Mouse (Mus musculus) c-Kit-positive CD71-positive TER-119-positive erythroid progenitor cells, embryonic 14.5 days (primary cell): ENCODE data around the gene Prpsap1.
"Not testable (repeated sequence)": the region's sequence is repeated elsewhere in the genome, so short reads cannot be mapped to it uniquely, and the experiment has no call there.

Experiments used
- DNase-seq: peaks from one replicate; pipeline ENCODE4 v3.0.0-alpha.2; 2013; ENCODE audit warnings: low spot score

Gene Prpsap1

DNA sequence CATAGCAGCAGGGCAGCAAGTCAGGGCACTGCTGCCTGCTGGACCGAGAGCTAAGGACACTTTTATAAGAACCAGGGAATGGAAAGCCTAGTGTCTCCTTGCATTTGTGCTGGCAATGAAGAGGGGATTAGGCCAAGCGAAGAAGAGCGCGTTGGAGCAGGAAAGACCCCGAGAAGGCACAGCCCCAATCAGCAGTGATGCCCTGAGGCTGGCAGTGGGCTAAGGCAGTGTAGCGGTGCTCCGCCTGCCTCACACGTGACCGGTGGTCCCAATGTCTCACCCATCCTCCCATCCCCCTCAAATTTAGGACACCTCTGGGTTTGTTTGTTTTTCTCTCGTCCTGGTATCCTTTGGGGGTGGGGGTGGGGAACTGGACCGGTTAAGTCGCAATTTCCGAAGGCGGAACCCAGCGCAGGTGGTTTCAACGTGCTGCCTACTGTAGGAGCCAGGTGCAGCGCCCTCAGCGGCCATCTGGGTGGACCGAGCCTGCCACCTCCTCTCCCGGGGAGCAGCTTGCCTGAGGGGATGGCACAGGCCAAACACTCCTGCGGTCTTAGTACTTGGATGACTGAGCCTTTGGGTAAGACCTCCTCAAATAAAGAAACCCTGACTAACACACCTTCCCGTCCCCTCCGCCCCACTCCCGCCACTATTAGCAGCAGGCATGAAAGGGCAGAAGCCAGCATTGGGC lies 21.5 kb upstream of the Prpsap1 start:
- no peak for DNase-seq

DNA sequence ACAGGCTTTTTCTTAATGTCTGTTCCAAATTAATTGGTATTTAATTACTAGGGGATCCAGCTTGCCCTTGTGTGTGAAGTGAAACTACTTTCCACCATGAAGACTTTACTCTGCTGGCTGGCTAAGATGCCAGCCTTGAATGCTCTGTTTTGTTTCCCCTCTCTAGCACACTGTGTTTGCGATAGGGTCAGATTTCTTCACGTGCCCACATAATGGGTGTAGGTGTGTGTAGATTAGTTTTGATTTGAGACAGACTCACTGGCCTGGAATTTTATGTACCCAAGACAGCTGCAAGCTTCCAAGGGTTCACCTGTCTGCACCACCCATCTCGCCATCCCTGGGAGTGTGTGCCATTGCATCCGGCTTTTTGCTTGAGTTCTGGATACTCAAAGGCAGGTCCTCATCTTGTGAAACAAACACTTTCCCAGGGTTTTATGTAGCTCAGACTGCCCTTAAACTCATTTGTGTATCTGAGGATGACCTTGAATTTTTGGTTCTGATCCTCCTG lies 19.6 kb upstream of the Prpsap1 start:
- DNase-seq = no peak

DNA sequence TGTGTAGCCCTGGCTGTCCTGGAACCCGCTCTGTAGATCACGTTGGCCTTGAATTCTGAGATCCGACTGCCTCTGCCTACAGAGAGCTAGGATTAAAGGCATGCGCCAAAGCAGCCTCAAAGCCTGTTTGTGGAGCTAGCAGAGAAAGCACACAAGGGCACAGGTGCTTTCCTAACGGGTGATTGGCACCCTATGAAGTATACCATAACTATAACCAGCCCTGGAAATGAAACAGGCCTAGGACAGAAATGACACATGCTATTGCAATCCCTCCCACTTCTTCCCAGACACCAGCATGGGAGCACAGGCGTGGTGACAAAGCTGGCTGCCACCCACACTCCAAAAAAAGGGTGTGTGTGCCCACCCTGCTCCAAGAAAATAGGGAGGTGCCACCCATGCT lies 19.0 kb upstream of the Prpsap1 start:
- DNase-seq = no peak

DNA sequence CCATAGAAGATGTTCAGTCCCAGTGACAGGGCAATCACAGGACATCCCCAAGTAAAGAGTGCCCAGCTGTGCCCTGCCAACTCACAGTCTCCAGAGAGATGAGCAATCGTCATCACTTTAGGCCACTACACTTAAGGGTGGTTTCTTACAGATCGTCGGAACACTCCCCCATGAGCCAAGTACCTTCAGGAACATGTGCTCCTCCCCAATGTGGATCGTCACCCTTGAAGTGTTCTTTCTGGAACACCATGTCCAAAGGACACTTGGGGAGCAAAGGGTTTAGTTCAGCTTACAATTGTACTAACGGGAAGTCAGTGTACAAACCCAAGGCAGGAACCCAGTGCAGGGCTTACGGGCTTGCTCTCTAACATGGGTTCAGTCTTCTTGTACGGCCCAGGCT lies 18.2 kb upstream of the Prpsap1 start:
- no peak for DNase-seq

DNA sequence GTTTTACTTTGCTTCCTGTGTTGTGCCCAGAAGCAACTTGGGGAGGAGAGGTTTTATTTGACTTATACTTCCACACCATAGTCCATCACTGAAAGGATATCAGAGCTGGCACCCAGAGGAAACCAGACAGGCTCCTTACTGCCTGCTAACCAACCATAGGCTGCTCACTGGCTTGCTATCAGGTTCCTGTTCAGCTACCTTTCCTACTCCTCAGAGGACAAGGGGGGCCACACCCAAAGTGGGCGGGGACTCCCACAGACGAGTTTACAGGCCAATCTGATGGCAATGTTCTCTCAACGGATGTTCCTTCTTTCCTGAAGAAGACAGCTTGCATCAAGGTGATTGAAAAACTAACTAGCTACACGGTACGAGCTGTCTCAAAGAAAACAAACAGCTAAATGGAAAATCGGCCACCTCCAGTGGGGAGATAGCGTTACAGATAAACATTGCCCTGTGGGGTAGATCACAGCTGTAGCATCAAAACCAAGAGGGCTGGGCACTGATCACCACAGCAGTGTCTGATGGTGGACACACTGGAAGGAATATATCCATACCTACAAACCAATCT lies 17.4 kb upstream of the Prpsap1 start:
- DNase-seq = peak; percentile 71

DNA sequence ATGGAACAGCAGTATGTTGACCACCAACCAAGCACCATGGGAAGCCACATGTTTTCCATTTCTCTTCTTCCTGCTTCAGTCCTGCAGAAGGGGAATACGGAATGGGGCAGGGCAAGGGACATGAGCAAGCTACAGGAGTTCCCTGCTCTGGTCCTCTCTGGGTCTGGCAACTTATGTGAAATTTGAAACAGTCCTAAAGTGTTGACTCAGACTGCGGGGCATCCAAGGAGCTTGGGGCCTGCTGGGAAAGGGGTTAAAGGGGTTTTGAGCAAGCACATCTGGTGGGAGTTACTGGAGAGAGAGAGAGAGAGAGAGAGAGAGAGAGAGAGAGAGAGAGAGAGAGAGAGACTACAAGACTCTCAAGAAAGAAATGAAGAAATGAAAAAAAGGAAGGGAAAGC lies 14.7 kb upstream of the Prpsap1 start:
- no peak for DNase-seq

DNA sequence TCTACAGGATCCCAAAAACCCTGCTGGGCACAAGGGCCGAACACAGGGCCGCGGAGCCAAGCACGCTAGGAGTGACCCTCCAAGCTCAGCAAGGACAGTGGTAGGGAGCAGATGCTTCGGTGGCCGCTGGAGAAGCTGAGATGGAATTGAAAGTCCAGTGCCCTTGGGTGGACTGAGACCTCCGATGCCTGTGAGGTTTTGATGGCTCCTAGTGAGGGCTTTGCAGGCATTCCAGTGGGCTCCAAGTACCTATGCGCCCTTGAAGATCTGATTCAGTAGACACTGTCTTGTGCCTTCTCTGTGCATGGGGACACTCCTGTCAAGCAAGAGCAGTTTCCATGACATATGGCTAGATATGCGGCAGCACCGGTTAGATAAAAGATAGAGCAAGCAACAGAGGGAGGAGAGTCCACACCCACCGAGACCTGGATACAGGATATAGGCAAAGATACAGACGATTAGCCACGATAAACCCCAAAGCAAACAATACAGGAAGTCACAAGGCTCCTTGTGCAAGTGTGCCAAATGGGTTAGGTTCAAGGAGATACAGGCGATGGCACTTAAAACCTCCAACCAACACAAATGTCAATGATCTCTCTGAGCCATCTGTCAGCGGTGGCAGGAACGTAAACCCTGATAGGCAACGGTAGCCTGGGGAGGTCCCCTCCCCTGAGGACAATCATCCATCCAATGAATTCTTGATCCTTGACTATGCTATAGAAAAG lies 12.3 kb upstream of the Prpsap1 start:
- peak; percentile 77 for DNase-seq

DNA sequence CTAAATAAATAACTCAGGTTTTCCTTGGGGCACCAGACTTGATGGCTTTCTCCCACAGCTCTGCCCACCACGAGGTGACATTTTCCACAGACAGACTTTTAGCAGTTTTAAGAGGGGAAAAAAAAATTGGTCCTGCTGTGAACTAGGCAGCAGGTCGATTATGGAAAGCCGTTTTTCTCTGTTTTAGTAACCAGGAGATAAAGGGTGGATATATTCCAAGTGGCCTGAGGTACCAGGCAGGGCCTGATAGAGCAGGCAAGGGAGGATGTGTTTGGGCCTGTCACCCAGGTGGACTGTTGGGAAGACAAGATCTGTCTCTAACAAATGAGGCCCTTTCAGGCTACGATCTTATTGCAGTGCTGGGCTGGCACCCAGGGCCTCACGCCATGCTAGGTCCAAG lies 11.6 kb upstream of the Prpsap1 start:
- peak; percentile 27 for DNase-seq

DNA sequence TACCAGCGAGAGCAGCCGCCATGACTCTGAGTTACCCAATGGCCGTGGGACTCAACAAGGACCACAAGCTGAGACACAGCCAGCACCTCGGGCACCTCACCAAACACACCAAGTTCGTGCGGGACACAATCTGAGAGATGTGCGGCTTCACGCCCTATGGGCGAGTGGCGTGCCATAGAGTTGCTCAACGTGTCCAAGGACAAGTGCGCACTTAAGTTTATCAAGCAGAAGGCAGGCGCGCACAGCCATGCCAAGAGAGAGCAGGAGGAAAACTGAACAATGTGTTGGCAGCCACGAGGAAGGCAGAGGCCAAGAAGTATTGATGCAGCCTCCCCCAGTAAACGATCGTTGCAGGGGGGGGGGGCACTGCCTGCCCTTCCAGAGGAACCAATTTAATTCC lies 10.5 kb upstream of the Prpsap1 start:
- no peak for DNase-seq

DNA sequence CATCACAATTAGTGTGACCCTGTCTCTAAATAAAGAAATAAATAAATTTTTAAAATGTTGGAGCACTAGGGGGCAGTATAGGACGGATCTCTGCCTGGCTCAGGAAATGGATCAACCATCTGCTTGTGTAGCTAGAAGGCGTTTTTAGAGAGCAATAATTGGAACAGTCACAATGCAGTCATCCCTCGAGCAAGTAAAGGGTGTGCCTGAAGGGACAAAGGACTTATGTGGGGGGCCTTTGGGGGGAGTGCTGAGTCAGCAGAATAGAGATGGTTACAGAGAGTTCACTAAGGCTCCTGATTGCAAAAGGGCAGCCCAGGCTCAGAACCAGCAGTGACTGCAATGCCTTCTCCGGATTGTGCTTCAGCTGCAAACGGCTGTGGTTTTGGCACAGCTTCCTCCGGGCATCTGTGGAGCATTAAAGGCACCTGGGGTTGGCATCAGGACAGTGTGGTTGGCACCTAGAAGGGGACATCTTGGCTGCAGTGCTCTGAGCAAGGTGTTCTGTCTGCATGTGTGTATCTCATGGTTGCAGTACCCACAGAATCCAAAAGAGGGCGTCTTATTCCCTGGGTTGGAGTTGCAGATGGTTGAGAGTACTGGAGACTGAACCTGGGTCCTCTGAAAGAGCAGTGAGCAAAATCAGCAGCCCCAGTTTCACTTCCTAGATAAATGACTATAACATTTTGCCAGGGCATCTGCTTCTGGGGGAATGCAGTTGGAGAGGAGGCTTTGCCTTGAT lies 7.2 kb upstream of the Prpsap1 start:
- peak; percentile 76 for DNase-seq

DNA sequence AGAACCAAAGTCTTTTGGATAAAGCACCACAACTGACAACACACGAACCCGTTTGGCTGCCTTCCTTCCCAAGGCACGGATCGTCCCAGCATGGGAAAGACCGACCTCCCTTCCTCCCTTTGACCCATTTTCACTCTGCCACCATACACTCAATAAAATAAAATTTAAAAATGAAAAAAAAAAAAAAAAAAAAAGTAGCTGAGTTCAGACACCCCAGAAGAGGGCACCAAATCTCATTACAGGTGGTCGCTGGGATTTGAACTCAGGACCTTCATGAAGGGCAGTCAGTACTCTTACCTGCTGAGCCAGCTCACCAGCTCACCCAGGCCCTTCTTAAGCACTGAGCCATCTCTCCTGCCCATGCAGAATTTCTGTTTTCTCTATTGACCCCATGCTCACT lies 5.0 kb upstream of the Prpsap1 start:
- no peak for DNase-seq

DNA sequence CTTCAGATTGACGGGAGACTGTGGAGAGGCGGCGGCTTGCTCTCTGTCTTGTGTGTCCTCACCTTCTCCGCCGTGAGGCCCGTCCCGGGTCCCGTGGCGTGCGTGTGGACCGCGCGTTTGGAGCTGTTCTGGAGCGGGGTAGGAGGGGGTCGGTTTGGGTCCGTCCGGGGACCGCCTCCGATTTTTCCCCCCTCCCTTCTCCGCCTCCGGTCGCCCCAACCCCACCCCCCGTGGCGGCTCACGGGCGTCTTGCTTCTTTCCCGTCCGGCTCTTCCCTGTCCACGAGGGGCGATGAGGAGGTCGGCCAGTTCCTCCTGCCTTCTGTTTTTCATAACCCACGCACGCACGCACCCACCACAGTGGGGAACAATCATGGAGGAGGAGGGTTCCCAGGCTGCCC lies 4.6 kb upstream of the Prpsap1 start:
- DNase-seq = no peak

DNA sequence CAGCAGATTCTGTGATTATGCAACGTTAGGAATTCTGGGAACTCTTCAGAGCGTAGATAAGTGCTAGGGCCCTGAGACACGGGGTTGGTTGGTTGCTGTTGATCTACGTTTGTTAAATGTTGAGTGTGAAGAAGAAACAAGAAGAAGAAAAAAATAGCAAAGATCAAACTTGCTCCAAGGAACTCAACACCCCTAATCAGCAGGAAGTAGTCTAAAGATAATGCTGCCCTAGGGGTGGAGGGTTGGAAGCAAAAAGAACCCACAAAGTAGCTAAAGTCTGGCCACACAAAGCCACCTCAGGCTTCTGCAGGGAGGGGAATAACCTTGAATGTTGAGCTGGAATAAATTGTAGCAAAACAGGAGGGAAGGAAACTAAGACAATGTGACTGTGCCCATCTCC lies 3.3 kb upstream of the Prpsap1 start:
- no peak for DNase-seq

DNA sequence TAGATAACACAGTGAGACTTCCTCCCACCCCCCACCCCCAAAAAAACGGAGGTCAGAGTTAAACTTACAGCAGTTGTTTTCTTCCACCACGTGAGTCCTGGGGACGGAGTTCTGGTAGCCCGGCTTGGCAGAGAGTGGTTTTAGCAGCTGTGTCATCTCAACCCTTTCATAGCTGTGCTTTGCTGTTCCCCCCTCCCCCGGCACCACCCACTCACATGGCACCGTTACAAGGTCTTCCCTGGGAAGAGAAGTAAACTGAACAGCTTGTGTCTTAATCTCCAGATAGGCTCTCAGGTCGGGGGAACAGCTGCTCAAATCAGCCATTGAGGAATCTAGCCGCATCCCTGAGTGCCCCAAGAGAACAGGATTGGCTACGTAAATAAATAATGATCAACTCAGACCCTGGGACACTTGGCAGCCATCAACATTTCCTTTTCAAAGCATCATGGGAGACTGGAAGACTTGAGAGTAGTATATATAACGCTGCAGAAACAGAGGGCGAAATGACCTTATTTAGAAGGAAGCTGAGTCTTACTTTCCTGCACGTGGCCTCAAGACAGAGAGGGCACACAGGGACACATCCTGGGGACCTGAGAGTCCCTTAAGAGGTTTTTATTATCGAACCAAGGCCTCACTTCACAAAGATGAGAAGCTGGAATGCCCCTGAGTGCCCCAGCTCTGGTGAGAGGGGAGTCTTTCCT lies 622 bp upstream of the Prpsap1 start:
- DNase-seq = no peak

DNA sequence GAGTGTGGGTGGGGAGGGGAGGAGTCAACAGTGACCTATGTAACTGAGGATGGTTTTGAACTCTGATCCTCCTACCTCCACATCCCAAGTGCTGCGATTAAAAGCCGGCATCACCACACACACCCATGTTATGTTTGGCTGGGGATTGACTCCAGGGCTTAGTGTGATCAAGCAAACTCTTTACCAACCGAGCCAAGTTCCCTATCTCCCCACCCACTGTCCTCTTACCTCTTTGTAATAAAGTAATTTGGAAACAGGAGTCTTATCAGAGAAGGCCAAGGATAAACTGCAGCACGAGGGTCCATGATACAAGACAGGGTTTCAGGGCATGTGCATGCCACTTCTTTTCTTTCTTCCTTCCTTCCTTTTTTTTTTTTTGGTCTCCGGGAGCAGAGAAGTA lies 811 bp downstream of the Prpsap1 start:
- DNase-seq = no peak

DNA sequence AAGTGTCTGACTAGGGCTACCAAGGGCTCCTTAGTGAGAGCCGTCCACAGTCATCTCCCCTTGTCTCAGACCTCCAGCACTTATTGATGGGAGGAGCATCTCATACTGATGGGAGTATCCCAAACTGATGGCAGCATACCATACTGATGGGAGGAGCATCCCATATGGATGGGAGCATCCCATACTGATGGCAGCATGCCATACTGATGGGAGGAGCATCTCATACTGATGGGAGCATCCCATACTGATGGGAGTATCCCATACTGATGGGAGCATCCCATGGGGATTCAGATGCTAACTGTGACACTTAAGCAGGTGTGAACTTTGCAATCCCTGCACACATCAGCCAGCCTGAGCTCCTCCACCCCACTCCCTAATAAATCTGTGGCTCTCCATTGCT lies 1.5 kb downstream of the Prpsap1 start:
- not testable (repeated sequence) for DNase-seq

DNA sequence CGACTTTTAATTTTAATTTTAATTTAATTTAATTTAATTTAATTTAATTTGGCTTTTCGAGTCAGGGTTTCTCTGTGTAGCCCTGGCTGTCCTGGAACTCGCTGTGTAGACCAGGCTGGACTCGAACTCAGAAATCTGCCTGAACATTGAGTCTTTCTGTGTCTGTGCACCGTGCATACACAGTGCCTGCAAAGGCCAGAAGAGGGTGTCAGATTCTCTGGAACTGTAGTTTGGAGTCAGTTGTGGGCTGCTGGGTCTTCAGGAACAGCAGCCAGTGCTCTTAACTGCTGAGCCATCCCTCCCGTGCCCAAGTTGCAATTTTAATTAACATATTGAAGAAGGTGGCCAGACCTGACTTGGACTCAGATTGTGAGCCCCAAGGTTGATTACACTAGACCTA lies 2.7 kb downstream of the Prpsap1 start:
- no peak for DNase-seq

DNA sequence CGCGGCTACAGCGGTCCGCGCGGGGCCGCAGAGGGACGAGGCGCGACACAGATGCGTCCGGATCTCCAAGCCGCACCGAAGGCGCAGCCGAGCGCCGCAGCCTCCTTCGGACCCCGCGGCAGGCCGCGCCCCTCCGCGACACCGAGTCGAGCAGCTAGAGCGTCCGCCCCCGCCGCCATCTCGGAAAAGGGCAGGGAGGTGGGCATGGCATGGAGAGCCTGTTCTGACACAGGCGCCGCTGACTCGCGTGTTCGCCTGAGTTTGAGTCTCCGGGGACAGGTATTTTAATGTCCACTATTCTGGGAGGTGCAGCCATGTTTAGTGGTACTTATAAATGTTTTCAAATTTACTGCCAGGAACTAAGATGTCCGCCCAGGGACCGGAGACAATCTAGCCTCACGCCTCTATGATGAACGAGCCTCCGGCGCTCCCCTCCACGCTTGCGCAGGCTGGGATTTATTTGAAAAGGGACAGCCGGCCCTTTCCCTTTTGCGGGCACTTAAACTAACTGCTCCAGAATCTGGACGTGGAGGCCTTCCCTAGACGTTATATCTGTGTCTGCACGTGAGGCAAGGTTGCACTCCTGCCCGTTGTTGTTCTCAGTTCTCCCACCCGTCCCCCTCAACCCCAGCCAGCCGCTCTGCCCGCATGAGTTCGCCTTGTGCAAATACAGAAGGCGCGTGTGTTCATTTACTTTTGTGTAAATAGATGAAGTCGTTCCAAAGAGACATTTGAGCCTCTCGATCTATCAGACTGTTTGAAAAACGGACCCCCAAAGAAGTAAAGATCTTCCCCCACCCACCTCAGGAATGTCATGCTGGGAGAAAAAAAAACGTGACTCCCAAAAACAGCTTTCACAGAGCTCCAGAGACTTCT lies 3.5 kb downstream of the Prpsap1 start:
- DNase-seq = peak; percentile 89

DNA sequence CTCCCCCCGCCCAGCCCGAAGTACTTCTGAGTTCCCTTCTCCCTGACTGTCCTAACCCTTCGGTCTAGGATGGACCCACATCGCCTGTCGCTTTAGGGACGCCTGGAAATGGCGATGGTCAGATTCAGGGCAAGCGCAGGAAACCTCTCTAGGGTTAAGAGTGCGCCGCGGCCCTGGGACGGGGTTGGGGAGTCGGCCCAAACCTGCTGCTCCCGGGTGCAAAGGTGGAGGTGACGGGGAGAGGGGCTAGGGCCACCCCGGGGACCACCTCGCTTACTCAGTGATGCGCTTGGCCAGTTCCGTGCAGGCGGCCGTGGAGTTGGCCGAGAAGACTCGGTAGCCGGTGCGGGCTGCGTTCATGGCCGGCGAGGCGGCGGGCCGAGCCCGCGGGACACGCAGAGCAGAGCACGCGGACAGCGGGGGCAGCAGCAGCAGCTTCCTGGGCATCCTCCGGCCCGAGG lies 4.2 kb downstream of the Prpsap1 start:
- DNase-seq = peak; percentile 26

DNA sequence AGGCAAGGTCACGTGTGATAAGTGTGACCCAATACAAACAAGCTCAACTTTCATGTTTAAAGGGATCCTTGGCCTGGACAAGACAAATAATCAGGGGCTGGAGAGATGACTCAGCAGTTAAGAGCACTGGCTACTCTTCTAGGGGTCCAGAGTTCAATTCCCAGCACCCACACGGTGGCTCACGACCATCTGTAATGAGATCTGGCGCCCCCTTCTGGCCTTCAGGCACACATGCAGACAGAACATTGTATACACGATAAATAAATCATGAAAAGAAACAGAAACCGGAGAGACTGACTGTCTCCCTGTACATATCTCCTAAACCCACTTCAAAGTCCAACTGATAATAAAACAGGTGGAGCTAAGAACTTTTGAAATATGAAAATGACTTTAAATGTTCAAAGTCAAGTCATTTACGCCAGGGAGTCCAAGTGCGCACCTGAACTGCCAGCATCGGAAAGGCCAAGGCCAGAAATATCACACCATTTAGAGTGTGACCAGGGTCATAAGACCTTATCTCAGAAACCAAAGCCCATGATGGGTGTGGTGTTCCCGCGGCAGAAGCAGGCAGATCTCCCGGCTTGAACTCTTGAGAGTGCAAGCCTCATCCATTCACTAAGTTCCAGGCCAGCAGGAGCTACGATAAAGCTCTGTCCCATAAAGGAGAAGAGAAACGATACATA lies 5.2 kb downstream of the Prpsap1 start:
- DNase-seq = peak; percentile 36
